Mouse (Mus musculus) cerebellum, adult 2 months (tissue): ENCODE measurements around the gene Tcf7l2. TPM values are rescaled to one million over a fixed set of nuclear protein-coding genes. Genes with fewer than 3 reads are reported as not detected.

ENCODE experiments used
- DNase-seq, 2 experiments: peaks; one replicate each; pipeline ENCODE4 v3.0.0; 2021
- H3K27ac ChIP-seq: fragments of 200-500 bp; 2 replicates; pipeline ENCODE4 v1.5.1; 2012; ENCODE audit warnings: low read length, control low read depth, inconsistent platforms; ENCODE audit not compliant: insufficient read depth
- H3K27me3 ChIP-seq: fragments of 200-500 bp; 2 replicates; pipeline ENCODE4 v1.6.1; 2012; ENCODE audit warnings: inconsistent platforms, mild to moderate bottlenecking, low read length, moderate library complexity; ENCODE audit not compliant: control insufficient read depth, insufficient read depth
- H3K4me1 ChIP-seq: fragments of 200-500 bp; 2 replicates; pipeline ENCODE4 v1.6.1; 2011; ENCODE audit warnings: low read length; ENCODE audit not compliant: control insufficient read depth, insufficient read depth
- H3K4me3 ChIP-seq: fragments of 200-500 bp; replicated peaks from 2 replicates; pipeline ENCODE3; 2011; ENCODE audit warnings: mild to moderate bottlenecking, low read depth, low read length, control low read depth; ENCODE audit not compliant: insufficient read depth
- CTCF ChIP-seq: fragments of 200-500 bp; IDR thresholded peaks from 2 replicates; pipeline ENCODE4 v1.5.1; 2011; ENCODE audit warnings: low read depth, mild to moderate bottlenecking, control low read depth, low read length, moderate library complexity, borderline replicate concordance; ENCODE audit not compliant: insufficient read depth
- POLR2A ChIP-seq: fragments of 200-500 bp; IDR thresholded peaks from 2 replicates; pipeline ENCODE4 v1.6.1; 2011; ENCODE audit warnings: low read length, control low read depth, borderline replicate concordance; ENCODE audit not compliant: insufficient read depth
- WGBS: fragments of 180-500 bp; shearing (Covaris S2); methylation state at CpG from one replicate; pipeline ENCODE4 v1.1.7; 2018; 5-methylcytosine and 5-hydroxymethylcytosine counted together
- polyA plus RNA-seq: library from polyadenylated mRNA; depleted of rRNA; stranded (reverse); fragments of >200 nt; gene quantifications from 2 replicates; pipeline ENCODE4 v1.2.3, GENCODE M21; 2012

Gene Tcf7l2
- polyA plus RNA-seq, 1 experiment = 23.3 TPM

GRCm38 (mm10) chr19:55862559-55862958 is 120.9 kb downstream of the Tcf7l2 start:
- Histone ChIP-seq H3K4me3 (no peak overlapping the region), H3K27me3 (no peaks in the 10 kb centered on the region), H3K27ac (no peak overlapping the region), H3K4me1 (no peaks in the 10 kb centered on the region)
- 89% methylated on average over 3 of the region's 3 CpGs for WGBS
- no peak for DNase-seq
- TF ChIP-seq CTCF = no peak
- no peak for TF ChIP-seq POLR2A

GRCm38 (mm10) chr19:55865049-55865448 is 123.4 kb downstream of the Tcf7l2 start:
- no peak for TF ChIP-seq CTCF
- TF ChIP-seq POLR2A = no peak
- no peak for DNase-seq
- no peak overlapping the region for H3K4me3 ChIP-seq
- H3K4me1 ChIP-seq = no peaks in the 10 kb centered on the region
- WGBS = 100% methylated on average over 2 of the region's 2 CpGs
- no peaks in the 10 kb centered on the region for H3K27me3 ChIP-seq
- no peak overlapping the region for H3K27ac ChIP-seq

- Histone ChIP-seq H3K4me1 (no peaks in the 10 kb centered on the region), H3K27ac (no peak overlapping the region), H3K4me3 (no peak overlapping the region), H3K27me3 (no peaks in the 10 kb centered on the region)
- WGBS = 86% methylated on average over 13 of the region's 13 CpGs
- no peak for DNase-seq
- TF ChIP-seq CTCF (no peak), POLR2A (no peak)
Observed at GRCm38 (mm10) chr19:55865774-55866578, 124.4 kb downstream of the Tcf7l2 start.

GRCm38 (mm10) chr19:55867255-55867654 is 125.6 kb downstream of the Tcf7l2 start:
- Histone ChIP-seq H3K4me1 (no peaks in the 10 kb centered on the region), H3K27me3 (no peaks in the 10 kb centered on the region), H3K27ac (no peak overlapping the region), H3K4me3 (no peak overlapping the region)
- TF ChIP-seq CTCF = no peak
- TF ChIP-seq POLR2A = no peak
- 41% methylated on average over 6 of the region's 6 CpGs for WGBS
- DNase-seq = no peak

GRCm38 (mm10) chr19:55867905-55868304 is 126.3 kb downstream of the Tcf7l2 start:
- Histone ChIP-seq H3K27me3 (no peaks in the 10 kb centered on the region), H3K4me1 (no peaks in the 10 kb centered on the region), H3K27ac (no peak overlapping the region), H3K4me3 (no peak overlapping the region)
- 88% methylated on average over 3 of the region's 3 CpGs for WGBS
- TF ChIP-seq POLR2A (no peak), CTCF (no peak)
- DNase-seq = no peak

GRCm38 (mm10) chr19:55868597-55868996 is 127.0 kb downstream of the Tcf7l2 start:
- no peak overlapping the region for H3K4me3 ChIP-seq
- TF ChIP-seq CTCF = no peak
- no peak for TF ChIP-seq POLR2A
- H3K4me1 ChIP-seq = no peaks in the 10 kb centered on the region
- no peak overlapping the region for H3K27ac ChIP-seq
- no peak for DNase-seq
- WGBS = 93% methylated on average over 4 of the region's 4 CpGs
- H3K27me3 ChIP-seq = no peaks in the 10 kb centered on the region

- H3K27me3 ChIP-seq = no peaks in the 10 kb centered on the region
- no peaks in the 10 kb centered on the region for H3K4me1 ChIP-seq
- H3K27ac ChIP-seq = no peak overlapping the region
- TF ChIP-seq POLR2A = no peak
- TF ChIP-seq CTCF = no peak
- WGBS = 42% methylated on average over 12 of the region's 12 CpGs
- DNase-seq = no peak
- no peak overlapping the region for H3K4me3 ChIP-seq
Observed at GRCm38 (mm10) chr19:55870825-55871224, 129.2 kb downstream of the Tcf7l2 start.

GRCm38 (mm10) chr19:55871496-55871895 is 129.9 kb downstream of the Tcf7l2 start:
- TF ChIP-seq POLR2A (no peak), CTCF (no peak)

More at GRCm38 (mm10) chr19:55871496-55871895, 129.9 kb downstream of the Tcf7l2 start:
- Histone ChIP-seq H3K4me1 (no peaks in the 10 kb centered on the region), H3K4me3 (no peak overlapping the region), H3K27ac (no peak overlapping the region), H3K27me3 (no peaks in the 10 kb centered on the region)
- WGBS = 62% methylated on average over 3 of the region's 3 CpGs
- DNase-seq = no peak
